Mouse (Mus musculus) stomach, embryonic 16.5 days (tissue): ENCODE results near the gene Lrrc4. TPM values are rescaled to one million over a fixed set of nuclear protein-coding genes. Genes with fewer than 3 reads are reported as not detected.

Experiments
- ATAC-seq: fragments of 200-750 bp; cut with Nextera tagmentation; 2 replicates; pipeline ENCODE4 v1.8.0; 2017; ENCODE audit warnings: moderate number of reproducible peaks, moderate TSS enrichment; ENCODE audit not compliant: insufficient read depth, low FRiP score
- H3K27ac ChIP-seq: fragments of 300-500 bp; sonication (generic); 2 replicates; pipeline ENCODE4 v1.5.1; 2014; ENCODE audit warnings: low read length
- H3K27me3 ChIP-seq: fragments of 300-500 bp; sonication (generic); 2 replicates; pipeline ENCODE4 v1.6.1; 2014; ENCODE audit warnings: low read length, control low read depth, mixed read lengths; ENCODE audit not compliant: control insufficient read depth, insufficient read depth
- H3K36me3 ChIP-seq: fragments of 300-500 bp; sonication (generic); 2 replicates; pipeline ENCODE4 v1.6.1; 2014; ENCODE audit warnings: low read length; ENCODE audit not compliant: control insufficient read depth, insufficient read depth
- H3K4me1 ChIP-seq: fragments of 300-500 bp; sonication (generic); 2 replicates; pipeline ENCODE4 v1.6.1; 2014; ENCODE audit warnings: low read length, control low read depth, mixed read lengths; ENCODE audit not compliant: control insufficient read depth, insufficient read depth
- H3K4me2 ChIP-seq: fragments of 300-500 bp; sonication (generic); 2 replicates; pipeline ENCODE4 v1.6.1; 2014; ENCODE audit warnings: low read depth, low read length, mixed read lengths
- H3K4me3 ChIP-seq: fragments of 300-500 bp; sonication (generic); replicated peaks from 2 replicates; pipeline ENCODE4 v1.5.1; 2014; ENCODE audit warnings: mild to moderate bottlenecking, low read length
- H3K9ac ChIP-seq: fragments of 300-500 bp; sonication (generic); 2 replicates; pipeline ENCODE4 v1.6.1; 2014; ENCODE audit warnings: low read length
- H3K9me3 ChIP-seq: fragments of 300-500 bp; sonication (generic); replicated peaks from 2 replicates; pipeline ENCODE4 v1.6.1; 2016; ENCODE audit warnings: low read length, control low read depth; ENCODE audit not compliant: control insufficient read depth
- WGBS: fragments of 180-500 bp; shearing (Covaris S2); extraction: QIAGEN DNeasy Blood & Tissue Kit; methylation state at CpG from one replicate; pipeline ENCODE4 v1.1.7; 2014; 5-methylcytosine and 5-hydroxymethylcytosine counted together
- polyA plus RNA-seq: library from polyadenylated mRNA; unstranded; fragments of >200 nt; fragmentation: Nextera tagmentation; extraction: Ambion mirVana; gene quantifications from 2 replicates; pipeline ENCODE4 v1.2.1, GENCODE M21; 2015

The Lrrc4 gene
- polyA plus RNA-seq, 1 experiment from 2014 or later: 0.72 TPM

- Histone ChIP-seq H3K27ac (no peak overlapping the region), H3K9me3 (no peaks in the 10 kb centered on the region), H3K36me3 (no peaks in the 10 kb centered on the region), H3K9ac (no peak overlapping the region), H3K4me1 (0 out of 2 replicates have a peak, but pooled peaks cover 4% of the 10 kb centered on the region), H3K27me3 (no peaks in the 10 kb centered on the region), H3K4me3 (no peak overlapping the region), H3K4me2 (no peak overlapping the region)
- WGBS: 90% methylated on average over 6 of the region's 6 CpGs
- no peak for ATAC-seq
Measured at GRCm38 (mm10) chr6:28754127-28754898, 77.2 kb downstream of the Lrrc4 start.

- Histone ChIP-seq H3K9me3 (no peaks in the 10 kb centered on the region), H3K4me3 (no peak overlapping the region), H3K4me2 (no peak overlapping the region), H3K9ac (no peak overlapping the region), H3K36me3 (no peaks in the 10 kb centered on the region), H3K27ac (no peak overlapping the region), H3K27me3 (no peaks in the 10 kb centered on the region), H3K4me1 (0 out of 2 replicates have a peak, but pooled peaks cover 4% of the 10 kb centered on the region)
- WGBS: 92% methylated on average over 5 of the region's 5 CpGs
- no peak for ATAC-seq
Measured at GRCm38 (mm10) chr6:28753681-28754080, 77.9 kb downstream of the Lrrc4 start.

DNA sequence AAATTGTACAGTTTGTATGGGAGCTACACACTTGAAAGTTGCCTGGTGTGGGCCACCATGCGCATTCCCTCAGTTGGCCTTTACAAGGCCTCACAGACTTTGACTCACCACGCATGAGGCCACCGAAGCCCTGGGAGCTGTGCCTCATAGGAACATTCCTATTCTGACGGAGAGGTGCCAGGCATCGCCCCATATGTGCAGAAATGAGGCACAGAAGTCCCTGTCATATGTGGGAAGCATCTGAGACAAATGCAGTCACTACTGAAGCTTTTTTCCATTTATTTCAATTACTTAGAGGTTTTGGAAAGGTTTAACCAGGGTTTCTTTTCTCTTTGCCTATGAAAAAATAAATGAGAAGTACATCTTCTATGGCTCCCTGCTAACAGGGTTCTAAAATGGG lies 78.3 kb downstream of the Lrrc4 start:
- ATAC-seq: no peak
- WGBS: 97% methylated on average over 5 of the region's 5 CpGs

DNA sequence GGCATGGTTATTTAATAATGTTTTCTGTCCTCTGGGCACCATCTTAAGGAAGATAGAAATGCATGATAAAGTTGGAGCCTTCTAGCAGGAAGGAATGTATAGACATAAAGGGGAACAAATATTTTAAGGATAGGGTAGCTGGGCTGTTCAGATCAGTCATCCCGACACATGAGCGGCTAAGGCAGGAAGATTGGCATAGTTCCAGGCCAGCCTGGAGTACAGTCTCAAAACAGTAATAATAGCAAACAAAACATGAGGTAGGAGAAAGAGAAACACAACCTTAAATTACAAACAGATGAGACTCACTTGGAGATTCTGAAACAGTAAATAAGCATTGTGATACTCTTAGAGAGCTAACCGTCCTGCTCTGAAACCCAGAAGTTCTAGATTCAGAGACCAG lies 80.4 kb downstream of the Lrrc4 start:
- no peak for ATAC-seq
- Histone ChIP-seq H3K36me3 (no peaks in the 10 kb centered on the region), H3K27ac (no peak overlapping the region), H3K4me3 (no peak overlapping the region), H3K27me3 (no peaks in the 10 kb centered on the region), H3K4me2 (no peak overlapping the region), H3K9ac (no peak overlapping the region), H3K4me1 (0 out of 2 replicates have a peak, but pooled peaks cover 4% of the 10 kb centered on the region), H3K9me3 (no peaks in the 10 kb centered on the region)
- 67% methylated on average over 3 of the region's 3 CpGs for WGBS

More for the DNA sequence above, 78.3 kb downstream of the Lrrc4 start:
- H3K27me3 ChIP-seq: no peaks in the 10 kb centered on the region
- H3K9ac ChIP-seq: no peak overlapping the region
- no peaks in the 10 kb centered on the region for H3K9me3 ChIP-seq
- H3K27ac ChIP-seq: no peak overlapping the region
- H3K4me2 ChIP-seq: no peak overlapping the region
- 0 out of 2 replicates have a peak, but pooled peaks cover 4% of the 10 kb centered on the region for H3K4me1 ChIP-seq
- no peaks in the 10 kb centered on the region for H3K36me3 ChIP-seq
- H3K4me3 ChIP-seq: no peak overlapping the region

DNA sequence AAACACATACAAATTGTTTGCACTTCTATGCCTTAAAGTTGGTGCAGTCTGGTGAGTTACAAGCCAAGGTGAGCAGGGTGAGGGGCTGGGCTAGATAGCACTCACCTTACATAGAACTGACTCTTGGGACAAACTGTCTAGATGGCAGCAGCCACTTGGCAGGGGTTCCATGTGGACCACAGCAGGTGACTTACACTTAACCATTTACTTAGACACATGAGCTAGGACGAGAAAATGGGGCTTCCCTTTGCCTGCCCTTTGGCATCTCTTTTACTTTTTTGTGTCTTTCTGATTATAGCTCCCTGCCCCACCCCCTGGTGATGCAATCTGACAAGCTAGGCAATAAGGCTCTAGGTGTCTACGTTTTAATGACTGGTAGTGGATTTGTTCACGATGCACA lies 82.3 kb downstream of the Lrrc4 start:
- H3K9me3 ChIP-seq: no peaks in the 10 kb centered on the region
- 85% methylated on average over 3 of the region's 3 CpGs for WGBS
- H3K27me3 ChIP-seq: no peaks in the 10 kb centered on the region
- no peaks in the 10 kb centered on the region; the same call in 1 of the 2 replicates for H3K36me3 ChIP-seq
- H3K4me1 ChIP-seq: no peaks in the 10 kb centered on the region
- ATAC-seq: no peak
- H3K4me3 ChIP-seq: no peak overlapping the region
- H3K4me2 ChIP-seq: no peak overlapping the region
- no peak overlapping the region for H3K27ac ChIP-seq
- no peak overlapping the region for H3K9ac ChIP-seq

- peaks cover 6% of the 10 kb centered on the region; the same call in 1 of the 2 replicates for H3K4me1 ChIP-seq
- 65% methylated on average over 14 of the region's 14 CpGs for WGBS
- no peaks in the 10 kb centered on the region for H3K9me3 ChIP-seq
- H3K27me3 ChIP-seq: no peaks in the 10 kb centered on the region
- no peak overlapping the region for H3K4me2 ChIP-seq
- no peak for ATAC-seq
- no peak overlapping the region for H3K4me3 ChIP-seq
- no peak overlapping the region for H3K27ac ChIP-seq
- H3K9ac ChIP-seq: no peak overlapping the region
- H3K36me3 ChIP-seq: no peaks in the 10 kb centered on the region; the same call in 1 of the 2 replicates
Measured at GRCm38 (mm10) chr6:28747931-28748670, 83.4 kb downstream of the Lrrc4 start.

DNA sequence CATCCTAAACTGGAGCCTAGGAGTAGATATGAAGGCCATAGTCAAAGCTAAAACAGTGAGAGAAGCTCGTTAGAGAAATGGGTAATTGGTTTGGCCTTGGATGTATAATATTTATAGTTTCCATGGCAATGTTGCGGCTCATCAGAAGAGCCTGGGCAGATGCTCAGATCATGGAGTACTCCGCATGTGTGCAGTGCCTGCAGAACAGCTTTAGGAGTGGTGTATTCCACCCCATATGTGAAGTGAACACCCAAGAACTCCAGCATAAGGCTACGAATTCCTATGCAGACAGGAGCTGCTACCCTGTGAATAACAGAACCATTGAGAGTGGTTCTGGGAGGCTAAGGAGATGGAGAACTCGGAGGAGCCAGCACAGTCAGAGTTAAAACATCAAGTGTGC lies 84.5 kb downstream of the Lrrc4 start:
- ATAC-seq: no peak
- Histone ChIP-seq H3K27me3 (no peaks in the 10 kb centered on the region), H3K4me2 (no peak overlapping the region), H3K9ac (no peak overlapping the region), H3K9me3 (no peaks in the 10 kb centered on the region), H3K4me1 (peaks cover 8% of the 10 kb centered on the region; the same call in 1 of the 2 replicates), H3K36me3 (no peaks in the 10 kb centered on the region; the same call in 1 of the 2 replicates), H3K4me3 (no peak overlapping the region), H3K27ac (no peak overlapping the region)
- 94% methylated on average over 5 of the region's 5 CpGs for WGBS

DNA sequence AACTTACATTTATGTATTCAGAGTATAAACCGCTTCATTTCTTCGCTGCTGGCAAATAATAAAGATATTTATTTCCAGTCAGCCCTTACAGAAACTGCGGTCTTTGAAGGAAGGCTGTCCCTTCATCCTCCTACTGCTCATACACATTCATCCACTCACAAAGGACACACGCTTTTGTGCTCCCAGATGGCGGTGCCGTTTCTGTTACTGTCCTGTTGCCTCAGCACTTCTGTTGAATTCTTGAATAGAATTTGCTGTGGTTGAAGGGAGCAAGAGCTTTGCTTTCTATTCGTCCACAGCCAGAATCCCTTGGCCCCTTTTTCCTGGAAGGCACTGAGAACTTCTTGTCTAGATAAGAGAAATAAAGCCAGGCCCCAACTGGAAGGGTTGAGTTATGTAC lies 85.7 kb downstream of the Lrrc4 start:
- no peaks in the 10 kb centered on the region; the same call in 1 of the 2 replicates for H3K36me3 ChIP-seq
- no peak overlapping the region for H3K4me2 ChIP-seq
- no peak overlapping the region for H3K27ac ChIP-seq
- no peak for ATAC-seq
- no peaks in the 10 kb centered on the region for H3K9me3 ChIP-seq
- WGBS: 78% methylated on average over 7 of the region's 7 CpGs
- no peak overlapping the region for H3K4me3 ChIP-seq
- H3K9ac ChIP-seq: no peak overlapping the region
- H3K27me3 ChIP-seq: no peaks in the 10 kb centered on the region
- peaks cover 8% of the 10 kb centered on the region; the same call in 1 of the 2 replicates for H3K4me1 ChIP-seq

GRCm38 (mm10) chr6:28743586-28743985 lies 88.0 kb downstream of the Lrrc4 start:
- Histone ChIP-seq H3K9ac (no peak overlapping the region), H3K9me3 (no peaks in the 10 kb centered on the region), H3K4me1 (peaks cover 8% of the 10 kb centered on the region; the same call in 1 of the 2 replicates), H3K27ac (no peak overlapping the region), H3K36me3 (no peaks in the 10 kb centered on the region; the same call in 1 of the 2 replicates), H3K4me3 (no peak overlapping the region), H3K27me3 (no peaks in the 10 kb centered on the region), H3K4me2 (no peak overlapping the region)
- WGBS: 13% methylated on average over 1 of the region's 1 CpGs
- ATAC-seq: peak; percentile 25; the same call in 1 of the 2 replicates
